19 mouse cellular contexts compared by ENCODE assay signal in the genomic region with DNA sequence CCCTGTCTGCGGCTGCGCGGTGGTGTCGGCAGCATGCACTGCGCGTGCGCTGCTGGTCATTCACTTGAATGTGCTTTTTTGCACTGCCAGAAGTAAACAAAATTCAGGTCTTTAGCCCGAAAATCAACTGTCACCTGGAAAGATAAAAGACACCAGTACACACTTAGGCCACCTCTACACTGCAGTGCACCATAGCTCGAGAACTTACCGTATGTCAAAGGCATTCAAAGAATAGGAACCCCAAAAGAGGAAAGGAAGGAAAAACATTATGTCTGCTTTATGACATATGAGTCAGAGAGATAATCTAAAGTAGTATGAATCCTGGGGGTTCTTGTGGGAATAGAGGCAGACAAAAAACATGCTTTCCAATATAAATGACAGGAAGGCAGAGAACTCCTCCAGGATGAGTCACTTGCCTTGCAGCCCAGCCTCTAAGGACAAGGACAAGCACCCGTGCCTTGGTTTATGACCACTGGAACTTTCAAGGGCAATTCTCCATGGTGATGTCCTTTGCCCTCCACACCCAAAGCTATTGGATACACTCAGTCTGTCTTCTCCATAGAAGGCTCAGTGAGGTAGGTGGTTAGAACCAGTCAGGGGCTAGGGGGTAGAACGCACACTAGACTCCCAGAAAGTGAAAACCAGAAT.
A peak's percentile ranks its signal among the peaks of the same experiment; 100 is the strongest.
DNase-seq lines count a peak whose midpoint lies in the region; ATAC-seq and TF ChIP-seq lines count a peak whose summit lies in the region.
"Had no signal": no experiment of that assay in that cellular context is flagged by ENCODE, and none has a peak within 500 bp of the region (broad histone marks: within the 10 kb centered on the region; RNA-seq: fewer than 3 reads in every experiment).

No protein-coding gene starts in this region.

- peak; percentile 32 for DNase-seq in R1 (ENCODE audit: low read depth, low spot score)
- DNase-seq in adrenal gland, adult 8-10 months: peak; percentile 70
- peak; percentile 56 to 79 for DNase-seq in adrenal gland, postnatal 36 days
- DNase-seq in cerebellum, adult 11-12 months: no peak
- DNase-seq in spleen, postnatal 4 days (ENCODE audit: low spot score in 2 of 2): no peak
- DNase-seq in thymus, postnatal 10 days (ENCODE audit: low spot score in 2 of 2): no peak
- DNase-seq: cerebellum, adult 2 months; cerebellum, postnatal 10 days; gastrocnemius, adult 2 months; gastrocnemius, postnatal 25 days had no signal

- 77% methylated on average over 12 of the region's 12 CpGs for WGBS in intestine, postnatal 0 days

- H3K4me1 ChIP-seq in intestine, postnatal 0 days (replicated peaks; ENCODE audit: control insufficient read depth, insufficient read depth, low read length): no peaks in the 10 kb centered on the region
- H3K4me1 ChIP-seq: embryonic facial prominence, embryonic 10.5 days; forebrain, embryonic 10.5 days; heart, embryonic 12.5 days; hindbrain, embryonic 10.5 days had no signal

- TF ChIP-seq CTCF in intestine, postnatal 0 days (IDR thresholded peaks at IDR 0.05; ENCODE audit: low read depth): no peak

- H3K27ac ChIP-seq in intestine, postnatal 0 days (ENCODE audit: low read depth, low read length): 0 out of 2 replicates have a peak overlapping the region, but pooled peaks have one; percentile 5
- H3K27ac ChIP-seq: embryonic facial prominence, embryonic 10.5 days; forebrain, embryonic 10.5 days; gastrocnemius, adult 2 months; hindbrain, embryonic 10.5 days; hindbrain, embryonic 14.5 days had no signal

- no peak overlapping the region for H3K9ac ChIP-seq in intestine, postnatal 0 days (ENCODE audit: low read depth, low read length)
- H3K9ac ChIP-seq: heart, embryonic 12.5 days; hindbrain, embryonic 14.5 days had no signal

- H3K4me3 ChIP-seq in intestine, postnatal 0 days (ENCODE audit: low read depth, low read length): no peak overlapping the region
- H3K4me3 ChIP-seq: embryonic facial prominence, embryonic 10.5 days; forebrain, embryonic 10.5 days; gastrocnemius, adult 2 months; heart, embryonic 12.5 days; hindbrain, embryonic 10.5 days had no signal

- no peaks in the 10 kb centered on the region for H3K36me3 ChIP-seq in intestine, postnatal 0 days (ENCODE audit: control insufficient read depth, insufficient read depth)
- H3K36me3 ChIP-seq: embryonic facial prominence, embryonic 10.5 days; forebrain, embryonic 10.5 days; hindbrain, embryonic 10.5 days had no signal

- no peaks in the 10 kb centered on the region for H3K9me3 ChIP-seq in intestine, postnatal 0 days (ENCODE audit: control insufficient read depth)
- H3K9me3 ChIP-seq: embryonic facial prominence, embryonic 10.5 days; forebrain, embryonic 10.5 days; heart, embryonic 12.5 days; hindbrain, embryonic 10.5 days had no signal

- peak; percentile 99 for ATAC-seq in intestine, postnatal 0 days
- ATAC-seq: forebrain, embryonic 14.5 days; Patski had no signal

- no peaks in the 10 kb centered on the region for H3K27me3 ChIP-seq in intestine, postnatal 0 days (replicated peaks; ENCODE audit: control insufficient read depth, insufficient read depth, low read length)
- H3K27me3 ChIP-seq: CH12.LX; heart, embryonic 12.5 days; Patski had no signal

- H3K4me2 ChIP-seq in intestine, postnatal 0 days (replicated peaks; ENCODE audit: low read depth): peak overlapping the region; percentile 24
- H3K4me2 ChIP-seq: heart, embryonic 12.5 days; hindbrain, embryonic 14.5 days had no signal

Comparison
In these comparisons a context has a peak if more than half of its experiments do, and no peak if none do; other contexts are left out.
1. DNase-seq: peak in R1 (single experiment), adrenal gland, adult 8-10 months (single experiment) and adrenal gland, postnatal 36 days (2 of 2); none in cerebellum, adult 11-12 months (single experiment), spleen, postnatal 4 days (0 of 2) and thymus, postnatal 10 days (0 of 2).